Mouse (Mus musculus) thymus, adult 2 months (tissue): ENCODE results near the gene Sirpa. TPM values are rescaled to one million over a fixed set of nuclear protein-coding genes. Genes with fewer than 3 reads are reported as not detected.

Experiments used
- DNase-seq: peaks from one replicate; pipeline ENCODE4 v3.0.0; 2021
- H3K27ac ChIP-seq: fragments of 200-500 bp; 2 replicates; pipeline ENCODE4 v1.5.1; 2012; ENCODE audit warnings: low read length, control low read depth; ENCODE audit not compliant: control insufficient read depth, insufficient read depth
- H3K27me3 ChIP-seq: fragments of 200-500 bp; 2 replicates; pipeline ENCODE4 v1.6.1; 2012; ENCODE audit warnings: mild to moderate bottlenecking, low read length, moderate library complexity, mixed read lengths; ENCODE audit not compliant: control insufficient read depth, insufficient read depth
- H3K36me3 ChIP-seq: fragments of 200-500 bp; 2 replicates; pipeline ENCODE4 v1.6.1; 2012; ENCODE audit warnings: mild to moderate bottlenecking, low read length, moderate library complexity; ENCODE audit not compliant: control insufficient read depth, insufficient read depth
- H3K4me1 ChIP-seq: fragments of 200-500 bp; replicated peaks from 2 replicates; pipeline ENCODE4 v1.6.1; 2012; ENCODE audit warnings: low read length; ENCODE audit not compliant: control insufficient read depth, insufficient read depth
- H3K4me3 ChIP-seq: fragments of 200-500 bp; 2 replicates; pipeline ENCODE4 v1.5.1; 2012; ENCODE audit warnings: mild to moderate bottlenecking, low read length, control low read depth, moderate library complexity; ENCODE audit not compliant: control insufficient read depth, insufficient read depth
- CTCF ChIP-seq: fragments of 200-500 bp; IDR thresholded peaks from 2 replicates; pipeline ENCODE4 v1.5.1; 2012; ENCODE audit warnings: mild to moderate bottlenecking, control low read depth, low read length, moderate library complexity, borderline replicate concordance; ENCODE audit not compliant: control insufficient read depth, poor library complexity, insufficient read depth; ENCODE audit errors: extremely low read depth
- POLR2A ChIP-seq: fragments of 200-500 bp; IDR thresholded peaks from 2 replicates; pipeline ENCODE4 v1.6.1; 2012; ENCODE audit warnings: mild to moderate bottlenecking, low read length, control low read depth, moderate library complexity; ENCODE audit not compliant: control insufficient read depth, poor library complexity, insufficient read depth; ENCODE audit errors: extremely low read depth
- WGBS: fragments of 180-500 bp; shearing (Covaris S2); methylation state at CpG from one replicate; pipeline ENCODE4 v1.1.7; 2018; 5-methylcytosine and 5-hydroxymethylcytosine counted together
- polyA plus RNA-seq: library from polyadenylated mRNA; depleted of rRNA; stranded (reverse); fragments of >200 nt; gene quantifications from 2 replicates; pipeline ENCODE4 v1.2.3, GENCODE M21; 2012

Gene Sirpa
- polyA plus RNA-seq, 1 experiment: 56.0 TPM

DNA sequence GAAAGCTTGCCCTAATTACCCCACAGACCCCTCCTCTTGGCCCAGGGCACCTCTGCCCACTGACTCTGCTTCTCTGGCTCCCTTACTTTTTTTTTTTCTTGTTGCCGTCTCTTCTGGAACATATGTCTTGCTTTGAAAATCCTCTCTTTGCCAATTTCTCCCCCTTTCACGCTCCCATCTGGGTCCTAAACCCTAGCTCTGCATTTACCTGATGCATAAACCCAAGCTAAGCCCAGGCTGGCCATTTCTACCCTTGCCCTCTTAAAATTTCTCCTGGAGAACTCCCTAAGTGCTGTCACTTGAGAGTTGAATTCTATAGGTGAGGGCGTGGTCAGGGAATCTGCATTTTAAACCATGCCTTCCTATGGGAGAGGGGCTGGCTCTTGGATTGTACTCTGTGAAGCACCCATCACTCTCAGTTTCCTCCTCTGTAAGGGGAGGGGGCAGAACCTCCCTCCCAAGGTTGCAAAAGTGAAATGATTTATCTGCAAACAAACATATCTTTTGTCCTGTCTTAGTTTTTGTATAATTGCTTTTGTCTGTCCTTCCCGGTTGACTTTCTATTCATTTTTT is 18.8 kb upstream of the Sirpa start:
- DNase-seq: no peak
- WGBS: 70% methylated on average over 4 of the region's 4 CpGs
- Histone ChIP-seq H3K36me3 (no peaks in the 10 kb centered on the region), H3K27me3 (no peaks in the 10 kb centered on the region), H3K4me3 (no peak overlapping the region), H3K27ac (no peak overlapping the region), H3K4me1 (no peaks in the 10 kb centered on the region)
- no peak for TF ChIP-seq POLR2A
- no peak for TF ChIP-seq CTCF

DNA sequence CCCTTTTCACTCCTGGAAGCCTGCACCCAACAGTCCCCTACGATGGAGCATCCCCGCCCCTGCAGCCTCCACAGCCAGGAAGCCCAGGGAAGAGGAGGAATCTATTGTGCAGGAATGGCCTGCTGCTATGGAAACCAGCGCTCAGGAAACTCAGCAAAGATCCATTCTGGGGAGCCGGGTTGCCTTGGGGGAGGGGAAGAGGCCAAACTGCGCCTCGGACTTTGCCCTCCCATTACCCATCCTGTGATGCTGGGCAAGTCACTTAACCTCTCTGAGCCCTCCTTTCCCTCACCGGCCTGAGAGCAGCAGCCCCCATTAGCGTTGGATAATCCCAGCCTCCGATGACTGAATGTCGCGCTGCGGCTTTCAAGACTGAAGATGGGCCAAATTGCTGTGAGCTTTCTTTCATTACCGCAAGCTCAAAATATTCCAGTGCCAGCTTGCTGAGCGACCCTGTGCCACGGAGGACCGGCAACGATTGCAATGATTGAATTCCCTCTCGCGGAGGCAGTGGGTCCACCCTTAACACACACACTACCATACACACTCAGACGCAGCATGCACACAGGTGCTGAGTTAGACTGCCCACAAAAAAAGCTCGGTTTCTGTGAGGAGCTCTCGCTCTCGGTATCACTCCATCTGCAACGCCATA is 18.1 kb upstream of the Sirpa start:
- WGBS: 36% methylated on average over 24 of the region's 24 CpGs
- H3K27ac ChIP-seq: no peak overlapping the region
- no peak overlapping the region for H3K4me3 ChIP-seq
- DNase-seq: no peak
- no peaks in the 10 kb centered on the region for H3K36me3 ChIP-seq
- H3K4me1 ChIP-seq: no peaks in the 10 kb centered on the region
- H3K27me3 ChIP-seq: no peaks in the 10 kb centered on the region
- TF ChIP-seq POLR2A (no peak), CTCF (no peak)

- TF ChIP-seq POLR2A (no peak), CTCF (no peak)
- Histone ChIP-seq H3K4me1 (no peaks in the 10 kb centered on the region), H3K36me3 (no peaks in the 10 kb centered on the region), H3K4me3 (no peak overlapping the region), H3K27me3 (no peaks in the 10 kb centered on the region), H3K27ac (no peak overlapping the region)
- 79% methylated on average over 4 of the region's 4 CpGs for WGBS
- DNase-seq: no peak
Measured at GRCm38 (mm10) chr2:129575113-129575512, 17.5 kb upstream of the Sirpa start.

DNA sequence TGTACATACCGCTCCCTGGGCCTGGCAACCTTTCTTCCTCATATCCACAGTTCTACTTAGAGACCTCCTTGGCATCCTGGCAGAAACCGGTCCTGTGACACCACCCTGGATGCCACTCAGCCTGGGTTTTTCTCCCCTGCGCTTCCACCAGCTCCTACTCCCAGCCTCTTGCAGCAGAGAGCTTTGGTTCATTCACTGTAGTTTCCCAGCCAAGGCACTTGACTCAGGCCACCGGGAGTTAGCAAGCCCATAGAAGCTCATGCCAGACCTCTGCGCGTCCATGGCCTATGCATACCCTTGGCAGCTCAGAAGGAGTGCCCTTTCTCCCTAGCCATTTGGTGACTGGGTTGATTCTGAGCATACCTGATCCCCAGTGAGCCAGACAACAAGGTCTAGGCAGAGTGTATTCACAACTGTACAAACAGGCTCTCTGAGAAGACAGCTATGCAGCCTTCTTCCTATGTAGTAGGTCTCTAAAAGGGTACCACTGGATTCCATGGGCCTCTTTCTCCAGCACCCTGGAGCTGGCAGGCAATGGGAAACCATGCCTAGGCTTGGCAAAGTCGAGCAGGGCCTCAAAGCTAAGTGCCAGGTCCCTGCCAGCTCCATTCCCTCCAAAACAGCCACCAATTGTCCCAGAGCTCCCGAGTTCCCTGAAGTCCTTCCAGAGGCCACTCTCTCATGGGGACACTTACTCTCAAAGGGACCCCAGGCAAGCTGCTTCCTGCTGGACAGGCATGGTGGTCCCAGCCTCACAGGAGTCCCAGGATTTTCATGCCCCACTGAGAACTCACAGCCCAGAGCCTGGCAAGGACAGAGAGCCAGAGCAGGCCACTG is 15.8 kb upstream of the Sirpa start:
- 94% methylated on average over 8 of the region's 8 CpGs for WGBS
- TF ChIP-seq CTCF (no peak), POLR2A (no peak)
- no peaks in the 10 kb centered on the region for H3K36me3 ChIP-seq
- no peak overlapping the region for H3K27ac ChIP-seq
- no peaks in the 10 kb centered on the region for H3K4me1 ChIP-seq
- DNase-seq: no peak
- H3K27me3 ChIP-seq: no peaks in the 10 kb centered on the region
- no peak overlapping the region for H3K4me3 ChIP-seq

DNA sequence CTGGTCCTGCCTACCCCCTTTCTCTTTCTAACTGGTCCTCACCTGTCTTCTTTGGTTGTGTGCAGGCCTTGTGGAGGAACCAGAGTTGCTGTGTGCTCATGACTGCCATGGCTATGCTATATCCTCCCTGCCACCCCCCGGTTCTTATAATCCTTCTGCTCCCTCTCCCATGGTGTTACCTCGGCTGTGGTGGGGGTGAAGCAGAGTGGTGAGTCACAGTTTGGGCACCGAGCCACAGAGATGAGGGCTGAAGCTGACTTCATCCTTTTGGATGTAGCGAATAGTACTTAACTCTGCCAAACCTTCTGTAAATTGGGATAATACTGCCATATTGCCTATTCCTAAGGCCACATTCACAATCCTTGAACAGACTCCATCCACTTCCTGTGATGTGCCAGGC is 12.0 kb upstream of the Sirpa start:
- WGBS: 94% methylated on average over 4 of the region's 4 CpGs
- Histone ChIP-seq H3K36me3 (no peaks in the 10 kb centered on the region), H3K4me3 (no peak overlapping the region), H3K27ac (no peak overlapping the region), H3K4me1 (no peaks in the 10 kb centered on the region), H3K27me3 (no peaks in the 10 kb centered on the region)
- no peak for TF ChIP-seq POLR2A
- no peak for TF ChIP-seq CTCF
- no peak for DNase-seq

DNA sequence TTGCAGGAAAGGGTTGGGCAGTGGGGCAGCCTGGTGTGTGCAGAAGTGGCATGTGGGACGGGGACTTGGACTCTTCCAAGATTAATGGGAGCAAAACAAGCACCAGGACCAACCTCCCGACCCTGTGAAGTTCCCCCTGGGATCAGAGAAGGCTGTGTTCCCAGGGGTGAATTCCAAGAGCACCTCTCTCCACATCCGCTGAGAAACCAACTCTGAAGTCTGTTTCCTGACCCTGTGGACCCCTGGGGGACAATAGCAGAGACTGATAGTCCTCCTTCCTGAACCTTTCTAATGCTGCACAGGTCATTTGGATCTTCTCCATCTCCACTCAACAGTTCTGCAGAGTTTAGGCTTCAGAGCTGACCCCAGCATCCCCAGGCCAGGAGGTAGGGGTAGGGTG is 10.8 kb upstream of the Sirpa start:
- no peaks in the 10 kb centered on the region for H3K36me3 ChIP-seq
- no peak for DNase-seq
- no peaks in the 10 kb centered on the region for H3K27me3 ChIP-seq
- H3K27ac ChIP-seq: no peak overlapping the region
- 75% methylated on average over 3 of the region's 3 CpGs for WGBS
- TF ChIP-seq POLR2A: no peak
- TF ChIP-seq CTCF: no peak
- H3K4me1 ChIP-seq: no peaks in the 10 kb centered on the region
- no peak overlapping the region for H3K4me3 ChIP-seq
